Mouse (Mus musculus): ENCODE data around the gene Lysmd3. TPM values are rescaled to one million over a fixed set of nuclear protein-coding genes. Genes with fewer than 3 reads are reported as not detected.

Lysmd3 gene
- polyA plus RNA-seq, 1 experiment from 2014 or later, result 19.0 TPM

DNA sequence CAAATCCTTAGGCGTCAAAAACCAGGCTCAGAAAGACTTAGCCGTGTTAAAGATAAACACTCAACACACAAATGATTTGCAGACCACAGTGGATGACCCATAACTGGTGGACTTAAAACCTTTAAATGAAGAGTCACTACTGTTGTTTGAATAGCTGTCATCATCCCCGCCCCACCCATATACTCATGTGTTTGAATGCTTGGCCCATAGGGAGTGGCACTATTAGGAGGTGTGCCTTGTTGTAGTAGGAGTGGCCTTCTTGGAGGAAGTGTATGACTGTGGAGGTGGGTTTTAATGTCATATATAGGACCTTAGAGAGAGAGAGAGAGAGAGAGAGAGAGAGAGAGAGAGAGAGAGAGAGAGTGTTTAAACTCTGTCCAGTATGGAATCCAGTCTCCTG lies 25.6 kb downstream of the Lysmd3 start:
- H3K9ac ChIP-seq, result no peak overlapping the region
- WGBS, result 87% methylated on average over 3 of the region's 3 CpGs
- no peaks in the 10 kb centered on the region for H3K27me3 ChIP-seq

GRCm38 (mm10) chr13:81684258-81684657 lies 26.8 kb downstream of the Lysmd3 start:
- Histone ChIP-seq H3K27ac (no peak overlapping the region), H3K4me3 (no peak overlapping the region), H3K9ac (no peak overlapping the region), H3K4me1 (replicated peaks) (no peaks in the 10 kb centered on the region), H3K27me3 (no peaks in the 10 kb centered on the region), H3K4me2 (no peak overlapping the region), H3K9me3 (replicated peaks) (no peaks in the 10 kb centered on the region), H3K36me3 (0 out of 2 replicates have a peak, but pooled peaks cover 2% of the 10 kb centered on the region)
- 56% methylated on average over 5 of the region's 5 CpGs for WGBS
- ATAC-seq (replicated peaks; ENCODE audit: insufficient number of reproducible peaks, insufficient read depth, low FRiP score, low read depth), result no peak

More for the DNA sequence above, 25.6 kb downstream of the Lysmd3 start:
- H3K36me3 ChIP-seq, result 0 out of 2 replicates have a peak, but pooled peaks cover 2% of the 10 kb centered on the region
- no peaks in the 10 kb centered on the region for H3K4me1 ChIP-seq (replicated peaks)
- no peaks in the 10 kb centered on the region for H3K9me3 ChIP-seq (replicated peaks)
- no peak overlapping the region for H3K27ac ChIP-seq
- H3K4me3 ChIP-seq, result no peak overlapping the region
- no peak for ATAC-seq (replicated peaks; ENCODE audit: insufficient number of reproducible peaks, insufficient read depth, low FRiP score, low read depth)
- H3K4me2 ChIP-seq, result no peak overlapping the region

DNA sequence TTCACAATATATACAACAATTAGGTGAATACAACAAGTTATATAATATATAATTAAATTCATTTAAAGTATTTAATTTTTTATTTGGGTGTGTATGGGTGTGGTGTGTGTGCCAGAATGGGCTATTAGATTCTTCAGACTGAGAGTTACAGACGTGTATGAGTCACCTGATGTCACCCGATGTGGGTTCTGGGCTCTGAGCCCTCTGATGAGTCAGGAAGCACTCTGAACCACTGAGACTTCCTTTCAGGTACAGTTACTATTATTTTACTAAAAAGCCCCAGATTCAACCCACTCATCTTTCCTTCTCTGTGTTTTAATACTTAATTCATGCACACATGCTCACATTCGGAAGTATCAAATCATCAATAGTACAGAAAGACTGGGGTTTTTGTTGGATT lies 27.4 kb downstream of the Lysmd3 start:
- WGBS, result 73% methylated on average over 3 of the region's 3 CpGs
- no peak for ATAC-seq (replicated peaks; ENCODE audit: insufficient number of reproducible peaks, insufficient read depth, low FRiP score, low read depth)
- 0 out of 2 replicates have a peak, but pooled peaks cover 2% of the 10 kb centered on the region for H3K36me3 ChIP-seq
- H3K9me3 ChIP-seq (replicated peaks), result no peaks in the 10 kb centered on the region
- H3K27ac ChIP-seq, result no peak overlapping the region
- no peak overlapping the region for H3K9ac ChIP-seq
- no peaks in the 10 kb centered on the region for H3K4me1 ChIP-seq (replicated peaks)
- H3K27me3 ChIP-seq, result no peaks in the 10 kb centered on the region
- H3K4me3 ChIP-seq, result no peak overlapping the region
- no peak overlapping the region for H3K4me2 ChIP-seq

DNA sequence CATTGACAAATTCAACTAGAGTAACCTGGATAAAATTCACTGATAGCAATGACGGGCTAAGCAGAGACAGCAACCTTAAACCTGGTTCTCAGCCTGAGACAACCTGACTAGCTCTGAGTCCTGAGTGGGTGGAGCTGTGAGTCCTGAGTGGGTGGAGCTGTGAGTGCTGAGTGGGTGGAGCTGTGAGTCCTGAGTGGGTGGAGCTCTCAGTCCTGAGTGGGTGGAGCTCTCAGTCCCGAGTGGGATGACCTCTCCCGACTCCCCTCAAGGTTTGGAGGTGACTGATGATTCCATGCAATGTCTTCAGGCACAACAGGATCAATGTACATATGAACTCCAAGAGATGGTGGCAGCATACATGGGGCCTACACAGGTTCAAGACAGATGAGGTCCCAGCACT lies 32.1 kb downstream of the Lysmd3 start:
- peaks cover 10% of the 10 kb centered on the region for H3K4me1 ChIP-seq (replicated peaks)
- no peak overlapping the region for H3K27ac ChIP-seq
- H3K9me3 ChIP-seq (replicated peaks), result no peaks in the 10 kb centered on the region
- H3K36me3 ChIP-seq, result 0 out of 2 replicates have a peak, but pooled peaks cover 3% of the 10 kb centered on the region
- H3K9ac ChIP-seq, result no peak overlapping the region
- no peak for ATAC-seq (replicated peaks; ENCODE audit: insufficient number of reproducible peaks, insufficient read depth, low FRiP score, low read depth)
- H3K4me3 ChIP-seq, result no peak overlapping the region
- no peak overlapping the region for H3K4me2 ChIP-seq
- H3K27me3 ChIP-seq, result no peaks in the 10 kb centered on the region
- WGBS, result 82% methylated on average over 3 of the region's 3 CpGs

DNA sequence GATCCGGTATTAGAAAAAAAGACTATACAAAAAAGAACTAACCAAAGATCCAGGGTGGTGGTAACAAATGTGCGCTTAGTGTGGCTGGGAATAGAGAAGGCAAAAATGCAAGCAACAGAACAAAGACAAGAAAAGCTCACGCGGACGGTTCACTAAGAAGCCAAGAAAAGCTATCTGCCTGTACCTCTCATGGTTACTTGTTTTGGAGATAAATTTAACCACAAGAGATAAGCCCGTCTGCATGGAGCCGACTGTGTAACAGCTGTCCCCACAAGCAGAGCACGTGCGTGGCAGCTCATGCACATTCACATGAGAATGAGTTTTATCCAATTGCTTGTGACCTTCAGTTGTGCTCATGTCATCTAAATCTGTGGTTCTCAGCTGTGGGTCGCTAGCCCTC lies 33.0 kb downstream of the Lysmd3 start:
- peak overlapping the region; percentile 55 for H3K27ac ChIP-seq
- no peak overlapping the region for H3K4me3 ChIP-seq
- H3K4me1 ChIP-seq (replicated peaks), result peaks cover 10% of the 10 kb centered on the region
- ATAC-seq (replicated peaks; ENCODE audit: insufficient number of reproducible peaks, insufficient read depth, low FRiP score, low read depth), result peak; percentile 69
- no peak overlapping the region for H3K9ac ChIP-seq
- H3K4me2 ChIP-seq, result no peak overlapping the region
- no peaks in the 10 kb centered on the region for H3K27me3 ChIP-seq
- H3K36me3 ChIP-seq, result 0 out of 2 replicates have a peak, but pooled peaks cover 3% of the 10 kb centered on the region
- WGBS, result 28% methylated on average over 10 of the region's 10 CpGs
- no peaks in the 10 kb centered on the region for H3K9me3 ChIP-seq (replicated peaks)

DNA sequence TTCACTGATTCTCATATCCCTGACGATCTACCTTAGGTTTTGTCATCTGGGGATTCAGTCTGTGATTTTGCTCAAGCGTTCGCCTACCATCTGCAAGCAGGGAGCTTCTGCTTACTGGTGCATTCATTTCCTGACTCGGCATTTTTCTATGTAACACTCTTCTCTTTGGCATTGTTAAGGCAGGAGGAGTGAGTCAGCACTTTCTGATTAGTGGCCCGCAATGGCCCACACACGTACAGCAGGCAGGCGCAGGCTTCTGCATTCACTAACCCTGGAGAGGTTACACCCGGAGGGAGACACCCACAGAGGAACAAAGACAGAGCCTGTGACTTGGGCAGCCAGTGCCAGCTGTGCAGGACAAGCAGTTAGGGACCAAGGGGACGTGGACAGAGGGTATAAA lies 34.1 kb downstream of the Lysmd3 start:
- no peak overlapping the region for H3K9ac ChIP-seq
- 0 out of 2 replicates have a peak, but pooled peaks cover 3% of the 10 kb centered on the region for H3K36me3 ChIP-seq
- H3K4me2 ChIP-seq, result no peak overlapping the region
- whole genome bisulfite sequencing, result 39% methylated on average over 9 of the region's 9 CpGs
- H3K4me1 ChIP-seq (replicated peaks), result peaks cover 10% of the 10 kb centered on the region
- H3K27me3 ChIP-seq, result no peaks in the 10 kb centered on the region
- peak overlapping the region; percentile 69 for H3K27ac ChIP-seq
- ATAC-seq (replicated peaks; ENCODE audit: insufficient number of reproducible peaks, insufficient read depth, low FRiP score, low read depth), result peak; percentile 55
- no peaks in the 10 kb centered on the region for H3K9me3 ChIP-seq (replicated peaks)
- no peak overlapping the region for H3K4me3 ChIP-seq

- H3K4me2 ChIP-seq, result no peak overlapping the region
- WGBS, result 93% methylated on average over 12 of the region's 12 CpGs
- H3K9ac ChIP-seq, result no peak overlapping the region
- H3K4me3 ChIP-seq, result no peak overlapping the region
- no peak for ATAC-seq (replicated peaks; ENCODE audit: insufficient number of reproducible peaks, insufficient read depth, low FRiP score, low read depth)
- H3K4me1 ChIP-seq (replicated peaks), result peaks cover 10% of the 10 kb centered on the region
- H3K36me3 ChIP-seq, result 0 out of 2 replicates have a peak, but pooled peaks cover 7% of the 10 kb centered on the region
- no peaks in the 10 kb centered on the region for H3K27me3 ChIP-seq
- H3K27ac ChIP-seq, result no peak overlapping the region
- no peaks in the 10 kb centered on the region for H3K9me3 ChIP-seq (replicated peaks)
Measured at GRCm38 (mm10) chr13:81694446-81694845, 37.0 kb downstream of the Lysmd3 start.

- no peaks in the 10 kb centered on the region for H3K27me3 ChIP-seq
- H3K9ac ChIP-seq, result no peak overlapping the region
- no peaks in the 10 kb centered on the region for H3K9me3 ChIP-seq (replicated peaks)
- WGBS, result 77% methylated on average over 7 of the region's 7 CpGs
- H3K4me1 ChIP-seq (replicated peaks), result no peaks in the 10 kb centered on the region
- H3K4me2 ChIP-seq, result no peak overlapping the region
- ATAC-seq (replicated peaks; ENCODE audit: insufficient number of reproducible peaks, insufficient read depth, low FRiP score, low read depth), result no peak
- no peaks in the 10 kb centered on the region for H3K36me3 ChIP-seq
- H3K27ac ChIP-seq, result no peak overlapping the region
- no peak overlapping the region for H3K4me3 ChIP-seq
Measured at GRCm38 (mm10) chr13:81703148-81703547, 45.7 kb downstream of the Lysmd3 start.

GRCm38 (mm10) chr13:81703621-81704020 lies 46.2 kb downstream of the Lysmd3 start:
- H3K4me1 ChIP-seq (replicated peaks), result no peaks in the 10 kb centered on the region
- no peaks in the 10 kb centered on the region for H3K36me3 ChIP-seq
- H3K4me3 ChIP-seq, result no peak overlapping the region
- H3K27me3 ChIP-seq, result no peaks in the 10 kb centered on the region
- no peak overlapping the region for H3K27ac ChIP-seq
- no peak for ATAC-seq (replicated peaks; ENCODE audit: insufficient number of reproducible peaks, insufficient read depth, low FRiP score, low read depth)
- H3K4me2 ChIP-seq, result no peak overlapping the region
- no peaks in the 10 kb centered on the region for H3K9me3 ChIP-seq (replicated peaks)
- H3K9ac ChIP-seq, result no peak overlapping the region
- 81% methylated on average over 9 of the region's 9 CpGs for WGBS

GRCm38 (mm10) chr13:81706311-81706710 lies 48.8 kb downstream of the Lysmd3 start:
- ATAC-seq (replicated peaks; ENCODE audit: insufficient number of reproducible peaks, insufficient read depth, low FRiP score, low read depth), result no peak
- 92% methylated on average over 5 of the region's 5 CpGs for WGBS
- 0 out of 2 replicates have a peak, but pooled peaks cover 6% of the 10 kb centered on the region for H3K4me1 ChIP-seq (replicated peaks)

DNA sequence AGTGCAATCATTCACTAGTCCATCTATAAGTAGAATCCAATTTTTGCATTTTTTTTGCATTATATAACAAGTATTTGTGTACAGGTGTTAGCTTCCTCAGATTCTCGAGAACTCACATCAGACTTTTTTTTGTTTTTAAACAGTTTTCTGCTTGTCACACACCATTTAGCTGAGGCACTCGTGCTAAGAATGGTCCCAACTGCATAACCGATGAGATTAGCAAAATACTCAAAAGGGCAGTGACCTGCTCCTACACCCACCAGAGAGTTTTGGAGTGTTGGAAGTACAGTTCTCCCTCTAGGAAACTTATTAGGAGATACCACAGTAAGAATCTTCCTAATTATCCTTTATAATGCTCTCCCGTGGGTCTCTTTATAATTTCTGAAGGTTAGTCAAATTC lies 52.3 kb downstream of the Lysmd3 start:
- 33% methylated on average over 4 of the region's 4 CpGs for WGBS

More at GRCm38 (mm10) chr13:81706311-81706710, 48.8 kb downstream of the Lysmd3 start:
- Histone ChIP-seq H3K36me3 (no peaks in the 10 kb centered on the region), H3K4me2 (no peak overlapping the region), H3K9ac (no peak overlapping the region), H3K27me3 (no peaks in the 10 kb centered on the region), H3K9me3 (replicated peaks) (no peaks in the 10 kb centered on the region), H3K27ac (no peak overlapping the region), H3K4me3 (no peak overlapping the region)

DNA sequence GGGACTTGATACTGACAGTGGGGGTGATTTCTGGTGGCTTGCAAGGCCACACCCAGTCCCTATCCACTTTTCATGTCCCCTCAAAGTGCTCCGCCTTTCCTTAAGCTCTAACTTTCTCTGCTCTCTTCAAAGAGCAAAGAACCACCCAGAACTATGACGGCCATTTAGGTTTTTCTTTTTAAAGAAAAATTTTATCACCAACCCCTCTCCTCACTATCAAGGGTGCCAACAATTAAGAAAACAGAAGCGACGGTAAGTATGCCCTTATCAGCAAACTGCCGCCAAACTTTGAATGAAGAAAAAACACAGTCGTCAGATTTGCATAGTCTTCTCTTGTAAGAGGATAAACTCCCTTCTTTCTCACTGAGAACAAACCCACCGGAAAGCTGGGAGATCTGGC lies 52.8 kb downstream of the Lysmd3 start:
- Histone ChIP-seq H3K27me3 (no peaks in the 10 kb centered on the region), H3K9ac (peak overlapping the region; percentile 80), H3K4me3 (peak overlapping the region; percentile 85), H3K9me3 (replicated peaks) (no peaks in the 10 kb centered on the region), H3K4me2 (peak overlapping the region; percentile 99), H3K27ac (peak overlapping the region; percentile 93), H3K36me3 (no peaks in the 10 kb centered on the region), H3K4me1 (replicated peaks) (peaks cover 19% of the 10 kb centered on the region)
- ATAC-seq (replicated peaks; ENCODE audit: insufficient number of reproducible peaks, insufficient read depth, low FRiP score, low read depth), result no peak
- under 1% methylated on average over 7 of the region's 7 CpGs for WGBS

More for the DNA sequence above, 52.3 kb downstream of the Lysmd3 start:
- H3K9me3 ChIP-seq (replicated peaks), result no peaks in the 10 kb centered on the region
- ATAC-seq (replicated peaks; ENCODE audit: insufficient number of reproducible peaks, insufficient read depth, low FRiP score, low read depth), result no peak
- H3K36me3 ChIP-seq, result no peaks in the 10 kb centered on the region
- H3K27me3 ChIP-seq, result no peaks in the 10 kb centered on the region
- no peak overlapping the region for H3K27ac ChIP-seq
- peak overlapping the region; percentile 80; the same call in 1 of the 2 replicates for H3K9ac ChIP-seq
- H3K4me1 ChIP-seq (replicated peaks), result peaks cover 19% of the 10 kb centered on the region
- peak overlapping the region; percentile 85 for H3K4me3 ChIP-seq
- H3K4me2 ChIP-seq, result peak overlapping the region; percentile 99

Measured in heart, embryonic 15.5 days (tissue).